Mouse (Mus musculus) frontal cortex, postnatal 10 days (tissue): ENCODE measurements at regions not wholly inside any gene's neighbourhood (a gene's known extent, or its start where the extent isn't known, plus 50 kb on each side); places are given as distances from the start of the nearest gene placed in this dataset.

Experiments used
- DNase-seq, 2 experiments: peaks; one replicate each; pipeline ENCODE4 v3.0.0; 2022; ENCODE audit warnings: low spot score in 2 of 2, mixed read lengths in 1 of 2

- DNase-seq, result no peak
Measured at GRCm38 (mm10) chr12:74518032-74518431, 201.8 kb upstream of the Gm11042 start.

GRCm38 (mm10) chr12:74516527-74516926 lies 200.3 kb upstream of the Gm11042 start:
- DNase-seq, result peak; percentile 28 to 45

GRCm38 (mm10) chr12:74502791-74503190 lies 186.6 kb upstream of the Gm11042 start:
- no peak for DNase-seq

- no peak for DNase-seq
Measured at GRCm38 (mm10) chr12:74477619-74478018, 161.4 kb upstream of the Gm11042 start.

GRCm38 (mm10) chr12:74474741-74475140 lies 158.5 kb upstream of the Gm11042 start:
- DNase-seq, result no peak

- DNase-seq, result peak; percentile 25 to 36
Measured at GRCm38 (mm10) chr12:74458521-74458920, 142.3 kb upstream of the Gm11042 start.

GRCm38 (mm10) chr12:74452375-74453090 lies 136.3 kb upstream of the Gm11042 start:
- DNase-seq, result no peak

GRCm38 (mm10) chr12:74448248-74448647 lies 132.1 kb upstream of the Gm11042 start:
- no peak for DNase-seq

- no peak for DNase-seq
Measured at GRCm38 (mm10) chr12:74434874-74435273, 118.7 kb upstream of the Gm11042 start.

GRCm38 (mm10) chr12:74414738-74415137 lies 98.5 kb upstream of the Gm11042 start:
- no peak for DNase-seq

GRCm38 (mm10) chr12:74410511-74410910 lies 94.3 kb upstream of the Gm11042 start:
- DNase-seq, result no peak

GRCm38 (mm10) chr12:74407591-74408095 lies 91.4 kb upstream of the Gm11042 start:
- DNase-seq, result no peak

GRCm38 (mm10) chr12:74389811-74390210 lies 73.6 kb upstream of the Gm11042 start:
- DNase-seq, result peak; percentile 5 to 21
